Mouse (Mus musculus): Measurements from ENCODE around the gene Olfr1141. TPM values are rescaled to one million over a fixed set of nuclear protein-coding genes. Genes with fewer than 3 reads are reported as not detected.

Olfr1141 gene
- polyA plus RNA-seq (2015; fragmentation: Nextera tagmentation; extraction: Ambion mirVana), result not detected in 2 replicates

GRCm38 (mm10) chr2:87753891-87754290, at the start of gene Olfr1141:
Olfr1141 (minus strand) TSS chr2:87753991.
- Histone ChIP-seq H3K9me3 (replicated peaks) (no peaks in the 10 kb centered on the region), H3K4me3 (no peak within 1 kb of the TSS), H3K4me1 (no peaks in the 10 kb centered on the region), H3K4me2 (no peak within 1 kb of the TSS), H3K27ac (no peak within 1 kb of the TSS), H3K36me3 (ENCODE audit: poor library complexity, severe bottlenecking) (no peaks in the 10 kb centered on the region), H3K27me3 (no peaks in the 10 kb centered on the region), H3K9ac (no peak within 1 kb of the TSS)
- ATAC-seq, result no peak
- WGBS, result 80% methylated on average over 1 of the region's 1 CpGs

GRCm38 (mm10) chr2:87800292-87800691, 46.5 kb upstream of the Olfr1141 start, which contains the start of gene Olfr1143:
Olfr1143 (plus strand) TSS chr2:87800592.
- ATAC-seq, result no peak
- H3K36me3 ChIP-seq (ENCODE audit: poor library complexity, severe bottlenecking), result no peaks in the 10 kb centered on the region

GRCm38 (mm10) chr2:87779183-87779582, 25.4 kb upstream of the Olfr1141 start, which contains the start of gene Olfr152:
Olfr152 (plus strand) TSS chr2:87779483.
- Histone ChIP-seq H3K4me1 (no peaks in the 10 kb centered on the region), H3K27ac (no peak within 1 kb of the TSS), H3K27me3 (no peaks in the 10 kb centered on the region), H3K36me3 (ENCODE audit: poor library complexity, severe bottlenecking) (no peaks in the 10 kb centered on the region), H3K4me2 (no peak within 1 kb of the TSS), H3K9ac (no peak within 1 kb of the TSS), H3K9me3 (replicated peaks) (no peaks in the 10 kb centered on the region), H3K4me3 (no peak within 1 kb of the TSS)
- ATAC-seq, result no peak
- WGBS, result 76% methylated on average over 4 of the region's 4 CpGs

More at GRCm38 (mm10) chr2:87800292-87800691, 46.5 kb upstream of the Olfr1141 start, which contains the start of gene Olfr1143:
- Histone ChIP-seq H3K9me3 (replicated peaks) (no peaks in the 10 kb centered on the region), H3K9ac (no peak within 1 kb of the TSS), H3K27me3 (no peaks in the 10 kb centered on the region), H3K4me3 (no peak within 1 kb of the TSS), H3K4me2 (no peak within 1 kb of the TSS), H3K4me1 (no peaks in the 10 kb centered on the region), H3K27ac (no peak within 1 kb of the TSS)

DNA sequence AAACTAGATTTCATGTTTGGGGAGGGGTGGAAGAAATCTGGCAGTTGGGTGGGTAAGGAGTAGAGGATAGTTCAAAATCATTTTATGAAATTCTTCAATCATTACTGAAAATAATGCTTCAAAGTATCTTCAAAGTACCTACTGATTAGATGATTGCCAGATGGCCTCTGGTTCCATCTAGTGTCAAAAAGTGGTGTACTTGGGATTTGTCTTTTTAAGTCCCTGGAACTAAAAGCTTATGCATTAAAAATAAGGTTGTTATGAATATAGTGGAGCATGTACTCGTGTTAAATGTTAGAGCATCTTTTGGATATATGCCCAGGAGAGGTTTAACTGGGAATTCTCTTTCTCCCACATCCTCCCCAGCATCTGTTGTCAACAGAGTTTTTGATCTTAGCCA, 22.4 kb upstream of the Olfr1141 start:
- no peak overlapping the region for H3K27ac ChIP-seq
- ATAC-seq, result no peak
- H3K27me3 ChIP-seq, result no peaks in the 10 kb centered on the region
- no peak overlapping the region for H3K4me3 ChIP-seq
- WGBS, result 53% methylated on average over 1 of the region's 1 CpGs
- no peaks in the 10 kb centered on the region for H3K4me1 ChIP-seq
- H3K36me3 ChIP-seq (ENCODE audit: poor library complexity, severe bottlenecking), result no peaks in the 10 kb centered on the region
- H3K9me3 ChIP-seq (replicated peaks), result no peaks in the 10 kb centered on the region
- no peak overlapping the region for H3K4me2 ChIP-seq
- H3K9ac ChIP-seq, result no peak overlapping the region

GRCm38 (mm10) chr2:87743452-87743851, 10.3 kb downstream of the Olfr1141 start, which contains the start of gene Olfr1140:
Olfr1140 (plus strand) TSS chr2:87743752.
- no peak for ATAC-seq
- WGBS, result 79% methylated on average over 3 of the region's 3 CpGs
- Histone ChIP-seq H3K36me3 (ENCODE audit: poor library complexity, severe bottlenecking) (no peaks in the 10 kb centered on the region), H3K27me3 (no peaks in the 10 kb centered on the region), H3K4me2 (no peak within 1 kb of the TSS), H3K4me1 (no peaks in the 10 kb centered on the region), H3K4me3 (no peak within 1 kb of the TSS), H3K9ac (no peak within 1 kb of the TSS), H3K27ac (no peak within 1 kb of the TSS), H3K9me3 (replicated peaks) (no peaks in the 10 kb centered on the region)

DNA sequence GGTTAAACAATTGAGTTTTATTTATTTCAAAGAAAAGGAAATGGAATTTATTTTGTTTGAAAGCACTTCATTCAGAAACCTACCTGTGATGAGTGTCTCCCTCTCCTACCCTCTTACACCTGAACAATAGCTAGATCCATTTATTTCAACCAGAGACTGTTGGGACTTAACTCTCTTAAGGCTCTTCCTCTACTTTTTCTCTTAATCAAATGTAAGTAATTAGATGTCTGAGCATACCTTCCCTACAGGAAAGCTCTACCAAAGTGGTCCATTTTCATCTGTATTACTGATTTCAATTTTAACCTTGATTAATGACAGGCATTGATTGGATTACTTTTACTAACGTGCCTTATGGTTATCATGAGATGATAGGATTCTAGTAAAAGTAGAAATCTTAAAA, 13.9 kb downstream of the Olfr1141 start, which contains the start of gene Olfr1138:
Gene Olfr1138, minus strand, starts transcription at position 101 of the 400 bp plus-strand sequence.
- no peak within 1 kb of the TSS for H3K9ac ChIP-seq
- H3K4me3 ChIP-seq, result no peak within 1 kb of the TSS
- H3K27me3 ChIP-seq, result no peaks in the 10 kb centered on the region
- no peak within 1 kb of the TSS for H3K4me2 ChIP-seq
- no peaks in the 10 kb centered on the region for H3K36me3 ChIP-seq (ENCODE audit: poor library complexity, severe bottlenecking)
- no peaks in the 10 kb centered on the region for H3K4me1 ChIP-seq
- H3K9me3 ChIP-seq (replicated peaks), result no peaks in the 10 kb centered on the region
- no peak for ATAC-seq
- H3K27ac ChIP-seq, result no peak within 1 kb of the TSS
- 88% methylated on average over 1 of the region's 1 CpGs for WGBS

- Histone ChIP-seq H3K9me3 (replicated peaks) (no peaks in the 10 kb centered on the region), H3K27ac (no peak within 1 kb of the TSS), H3K27me3 (no peaks in the 10 kb centered on the region), H3K4me2 (no peak within 1 kb of the TSS), H3K9ac (no peak within 1 kb of the TSS), H3K4me1 (no peaks in the 10 kb centered on the region), H3K4me3 (no peak within 1 kb of the TSS), H3K36me3 (ENCODE audit: poor library complexity, severe bottlenecking) (no peaks in the 10 kb centered on the region)
- no peak for ATAC-seq
Observed at GRCm38 (mm10) chr2:87713079-87713478, 40.7 kb downstream of the Olfr1141 start, which contains the start of gene Olfr1137. Olfr1137 (minus strand) TSS chr2:87713179.

Other genes starting within 250 kb of the Olfr1141 start
- gene Pramel6, start 247.4 kb downstream of the Olfr1141 start, polyA plus RNA-seq (2015; fragmentation: Nextera tagmentation; extraction: Ambion mirVana), result not detected in 2 replicates
- not detected in 2 replicates for gene Olfr153, start 222.2 kb downstream of the Olfr1141 start, polyA plus RNA-seq (2015; fragmentation: Nextera tagmentation; extraction: Ambion mirVana)
- not detected in 2 replicates for gene Olfr1128, start 208.4 kb downstream of the Olfr1141 start, polyA plus RNA-seq (2015; fragmentation: Nextera tagmentation; extraction: Ambion mirVana)
- not detected in 2 replicates for gene Olfr1129, start 180.1 kb downstream of the Olfr1141 start, polyA plus RNA-seq (2015; fragmentation: Nextera tagmentation; extraction: Ambion mirVana)
- gene Olfr1130, start 147.8 kb downstream of the Olfr1141 start, polyA plus RNA-seq (2015; fragmentation: Nextera tagmentation; extraction: Ambion mirVana), result not detected in 2 replicates
- gene Olfr1131, start 126.9 kb downstream of the Olfr1141 start, polyA plus RNA-seq (2015; fragmentation: Nextera tagmentation; extraction: Ambion mirVana), result not detected in 2 replicates
- not detected in 2 replicates for gene Olfr1132, start 116.5 kb downstream of the Olfr1141 start, polyA plus RNA-seq (2015; fragmentation: Nextera tagmentation; extraction: Ambion mirVana)
- not detected in 2 replicates for gene Olfr1133, start 106.6 kb downstream of the Olfr1141 start, polyA plus RNA-seq (2015; fragmentation: Nextera tagmentation; extraction: Ambion mirVana)
- not detected in 2 replicates for gene Olfr1134, start 95.5 kb downstream of the Olfr1141 start, polyA plus RNA-seq (2015; fragmentation: Nextera tagmentation; extraction: Ambion mirVana)
- not detected in 2 replicates for gene Olfr1135, start 80.3 kb downstream of the Olfr1141 start, polyA plus RNA-seq (2015; fragmentation: Nextera tagmentation; extraction: Ambion mirVana)
- gene Olfr1136, start 60.0 kb downstream of the Olfr1141 start, polyA plus RNA-seq (2015; fragmentation: Nextera tagmentation; extraction: Ambion mirVana), result not detected in 2 replicates
- not detected in 2 replicates for gene Olfr1137, start 40.8 kb downstream of the Olfr1141 start, polyA plus RNA-seq (2015; fragmentation: Nextera tagmentation; extraction: Ambion mirVana)
- gene Olfr1138, start 14.0 kb downstream of the Olfr1141 start, polyA plus RNA-seq (2015; fragmentation: Nextera tagmentation; extraction: Ambion mirVana), result not detected in 2 replicates
- not detected in 2 replicates for gene Olfr1140, start 10.2 kb downstream of the Olfr1141 start, polyA plus RNA-seq (2015; fragmentation: Nextera tagmentation; extraction: Ambion mirVana)
- not detected in 2 replicates for gene Olfr152, start 25.5 kb upstream of the Olfr1141 start, polyA plus RNA-seq (2015; fragmentation: Nextera tagmentation; extraction: Ambion mirVana)
- not detected in 2 replicates for gene Olfr1143, start 46.6 kb upstream of the Olfr1141 start, polyA plus RNA-seq (2015; fragmentation: Nextera tagmentation; extraction: Ambion mirVana)
- not detected in 2 replicates for gene Olfr1145, start 55.8 kb upstream of the Olfr1141 start, polyA plus RNA-seq (2015; fragmentation: Nextera tagmentation; extraction: Ambion mirVana)
- not detected in 2 replicates for gene Olfr1148, start 76.5 kb upstream of the Olfr1141 start, polyA plus RNA-seq (2015; fragmentation: Nextera tagmentation; extraction: Ambion mirVana)
- not detected in 2 replicates for gene Olfr1150-ps1, start 90.0 kb upstream of the Olfr1141 start, polyA plus RNA-seq (2015; fragmentation: Nextera tagmentation; extraction: Ambion mirVana)
- gene Olfr1151, start 101.9 kb upstream of the Olfr1141 start, polyA plus RNA-seq (2015; fragmentation: Nextera tagmentation; extraction: Ambion mirVana), result not detected in 2 replicates
- gene Olfr1152, start 112.5 kb upstream of the Olfr1141 start, polyA plus RNA-seq (2015; fragmentation: Nextera tagmentation; extraction: Ambion mirVana), result 0.03 TPM in 1 of 2 replicates, not detected in the other
- gene Olfr1153, start 141.0 kb upstream of the Olfr1141 start, polyA plus RNA-seq (2015; fragmentation: Nextera tagmentation; extraction: Ambion mirVana), result not detected in 2 replicates
- gene Olfr1154, start 151.2 kb upstream of the Olfr1141 start, polyA plus RNA-seq (2015; fragmentation: Nextera tagmentation; extraction: Ambion mirVana), result not detected in 2 replicates
- gene Olfr1155, start 191.1 kb upstream of the Olfr1141 start, polyA plus RNA-seq (2015; fragmentation: Nextera tagmentation; extraction: Ambion mirVana), result not detected in 2 replicates
- gene Olfr1156, start 199.1 kb upstream of the Olfr1141 start, polyA plus RNA-seq (2015; fragmentation: Nextera tagmentation; extraction: Ambion mirVana), result not detected in 2 replicates
- not detected in 2 replicates for gene Olfr1157, start 214.3 kb upstream of the Olfr1141 start, polyA plus RNA-seq (2015; fragmentation: Nextera tagmentation; extraction: Ambion mirVana)
- not detected in 2 replicates for gene Olfr74, start 220.7 kb upstream of the Olfr1141 start, polyA plus RNA-seq (2015; fragmentation: Nextera tagmentation; extraction: Ambion mirVana)
- not detected in 2 replicates for gene Olfr1158, start 236.1 kb upstream of the Olfr1141 start, polyA plus RNA-seq (2015; fragmentation: Nextera tagmentation; extraction: Ambion mirVana)